Mouse (Mus musculus): ENCODE measurements around the gene Znrd1as.

The Znrd1as gene

GRCm38 (mm10) chr17:36957999-36958743, at the start of gene Znrd1as, which contains the start of gene Znrd1:
Znrd1as (plus strand) TSS chr17:36958592.
Znrd1 (minus strand) TSS chr17:36958559.
- in situ Hi-C loops (cut with MboI, MseI) = loop anchor here (25.0 kb wide), 1 partner anchor 971 kb away; the partner anchor contains the start of genes Gnl1 and Prr3

- in situ Hi-C loops (cut with MboI, MseI) = loop anchor here (5.0 kb wide), 1 partner anchor 292 kb away; the partner anchor contains the start of gene Olfr94
Measured at GRCm38 (mm10) chr17:36909802-36910201, 48.6 kb upstream of the Znrd1as start.

- in situ Hi-C loops (cut with MboI, MseI) = no loop called here
Measured at GRCm38 (mm10) chr17:36912031-36912430, 46.4 kb upstream of the Znrd1as start.

GRCm38 (mm10) chr17:36914108-36914507, 44.3 kb upstream of the Znrd1as start:
- in situ Hi-C loops (cut with MboI, MseI) = no loop called here

GRCm38 (mm10) chr17:36915076-36915475, 43.3 kb upstream of the Znrd1as start:
- in situ Hi-C loops (cut with MboI, MseI) = no loop called here

- in situ Hi-C loops (cut with MboI, MseI) = loop anchor here (5.0 kb wide), 1 partner anchor 67 kb away; the partner anchor contains the start of gene H2-M5
Measured at GRCm38 (mm10) chr17:36920239-36920638, 38.2 kb upstream of the Znrd1as start.

GRCm38 (mm10) chr17:36922715-36923114, 35.7 kb upstream of the Znrd1as start:
- in situ Hi-C loops (cut with MboI, MseI) = loop anchor here (5.0 kb wide), 1 partner anchor 65 kb away; the partner anchor contains the start of gene H2-M5

DNA sequence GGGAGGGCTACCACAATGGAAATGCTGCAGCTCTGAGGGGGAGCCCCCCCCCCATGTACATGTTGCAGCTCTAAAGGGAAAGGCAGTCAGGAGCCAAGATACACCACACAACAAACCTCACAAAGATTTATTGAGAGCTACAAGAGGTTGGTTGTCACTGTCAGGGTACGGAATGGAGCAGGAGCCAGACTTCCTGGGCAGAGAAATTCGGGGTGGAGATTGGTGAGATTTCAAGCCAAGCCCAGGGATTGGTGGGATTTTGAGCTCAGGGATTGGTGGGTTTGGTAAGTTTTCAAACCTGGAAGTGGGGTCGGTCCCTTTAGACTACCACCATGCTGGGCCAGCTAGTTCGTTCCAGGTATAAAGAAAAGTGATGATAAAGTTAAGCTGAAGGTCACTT, 34.9 kb upstream of the Znrd1as start:
- in situ Hi-C loops (cut with MboI, MseI) = loop anchor here (5.0 kb wide), 1 partner anchor 64 kb away; the partner anchor contains the start of gene H2-M5

DNA sequence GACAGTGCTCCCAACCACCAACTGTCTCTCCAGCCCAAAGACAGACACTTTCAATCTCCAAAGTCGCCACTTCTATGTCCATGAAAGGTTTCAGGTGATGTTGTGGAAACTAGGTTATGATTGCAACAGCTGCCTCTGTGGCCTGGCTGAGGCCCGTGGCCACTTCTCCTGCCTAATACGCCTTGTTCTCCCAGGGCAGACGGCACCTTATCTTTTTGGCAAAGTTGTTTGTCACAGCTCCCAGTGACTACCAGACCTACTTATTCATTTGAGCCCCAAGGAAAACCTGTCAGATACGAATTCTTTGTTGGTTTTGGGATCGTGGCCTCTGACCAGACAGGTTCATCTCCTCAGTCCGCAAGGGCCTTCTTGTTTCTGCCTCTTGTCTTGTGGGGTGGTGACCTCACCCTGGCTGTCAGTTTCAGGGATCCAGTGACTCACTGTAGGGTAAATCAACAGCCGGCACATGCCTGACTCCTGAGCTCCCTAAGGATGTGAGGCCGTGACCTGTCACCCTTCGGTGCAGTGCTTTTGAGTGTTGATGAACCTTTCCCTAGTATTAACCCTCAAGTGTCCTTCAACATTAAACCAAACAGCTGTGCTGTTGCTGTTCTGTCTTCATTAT, 30.8 kb upstream of the Znrd1as start:
- in situ Hi-C loops (cut with MboI, MseI) = no loop called here

GRCm38 (mm10) chr17:36929236-36929932, 29.0 kb upstream of the Znrd1as start:
- in situ Hi-C loops (cut with MboI, MseI) = no loop called here

- in situ Hi-C loops (cut with MboI, MseI) = no loop called here
Measured at GRCm38 (mm10) chr17:36930233-36930632, 28.2 kb upstream of the Znrd1as start.

DNA sequence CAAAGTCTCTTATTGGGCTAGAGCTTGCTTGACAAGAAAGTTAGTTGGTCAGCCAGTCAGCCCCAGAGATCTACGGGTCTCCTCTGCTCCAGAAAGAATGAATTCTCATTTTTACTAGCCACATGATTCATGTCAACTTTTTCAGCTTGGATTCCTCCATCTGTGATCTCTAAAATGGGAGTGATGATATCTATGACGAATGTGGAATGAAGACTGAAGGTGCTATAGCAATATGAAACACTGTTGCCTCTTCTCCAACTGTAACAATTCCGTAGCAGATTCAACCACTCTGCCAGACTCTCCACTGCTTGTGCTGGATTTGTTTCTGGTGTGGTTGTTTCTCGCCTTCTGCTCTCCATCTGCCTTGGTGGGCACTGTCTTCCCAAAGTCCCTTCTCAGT, 27.3 kb upstream of the Znrd1as start:
- in situ Hi-C loops (cut with MboI, MseI) = no loop called here

DNA sequence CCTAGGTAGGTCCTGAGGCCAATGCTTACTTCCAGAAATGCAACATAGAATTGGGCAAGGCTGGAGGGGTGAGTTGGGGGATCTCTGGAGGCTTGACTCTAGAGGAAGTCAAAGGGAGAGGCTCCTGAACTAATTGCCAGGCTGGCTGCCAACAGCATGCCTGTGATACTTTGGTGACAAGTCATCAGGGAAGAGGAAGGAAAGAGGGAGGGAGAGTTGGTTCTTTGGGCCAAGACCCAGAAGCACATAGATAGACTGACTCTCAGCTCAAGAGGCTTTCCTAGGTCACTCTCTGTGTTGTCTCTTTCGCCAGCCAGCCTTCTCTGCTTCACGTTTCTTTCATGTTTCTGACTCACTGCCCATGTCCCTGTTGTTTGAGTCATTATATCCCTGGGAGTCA, 26.6 kb upstream of the Znrd1as start:
- in situ Hi-C loops (cut with MboI, MseI) = no loop called here

- in situ Hi-C loops (cut with MboI, MseI) = no loop called here
Measured at GRCm38 (mm10) chr17:36938056-36938455, 20.3 kb upstream of the Znrd1as start.

GRCm38 (mm10) chr17:36942391-36942790, 16.0 kb upstream of the Znrd1as start:
- in situ Hi-C loops (cut with MboI, MseI) = no loop called here

- in situ Hi-C loops (cut with MboI, MseI) = no loop called here
Measured at GRCm38 (mm10) chr17:36942791-36943471, 15.5 kb upstream of the Znrd1as start, which contains the start of gene Rnf39. Rnf39 (plus strand) TSS chr17:36942918.

GRCm38 (mm10) chr17:36943691-36944090, 14.7 kb upstream of the Znrd1as start:
- in situ Hi-C loops (cut with MboI, MseI) = no loop called here

GRCm38 (mm10) chr17:36944121-36944775, 14.1 kb upstream of the Znrd1as start:
- in situ Hi-C loops (cut with MboI, MseI) = no loop called here

GRCm38 (mm10) chr17:36947051-36947819, 11.2 kb upstream of the Znrd1as start:
- in situ Hi-C loops (cut with MboI, MseI) = no loop called here

- in situ Hi-C loops (cut with MboI, MseI) = no loop called here
Measured at GRCm38 (mm10) chr17:36948286-36948685, 10.1 kb upstream of the Znrd1as start.
